Mouse (Mus musculus): ENCODE data around the gene Lrrc7. TPM values are rescaled to one million over a fixed set of nuclear protein-coding genes. Genes with fewer than 3 reads are reported as not detected.

Gene Lrrc7
- 0.08 and 0.24 TPM in 2 replicates for polyA plus RNA-seq (2016; fragmentation: Nextera tagmentation; extraction: Ambion mirVana)

- Histone ChIP-seq H3K36me3 (no peaks in the 10 kb centered on the region), H3K4me2 (peak within 1 kb of the TSS; percentile 99), H3K27me3 (replicated peaks) (peaks cover 31% of the 10 kb centered on the region), H3K9me3 (replicated peaks) (no peaks in the 10 kb centered on the region), H3K9ac (peak within 1 kb of the TSS; percentile 69), H3K4me3 (peak within 1 kb of the TSS; percentile 70), H3K4me1 (replicated peaks) (peaks cover 18% of the 10 kb centered on the region), H3K27ac (ENCODE audit: poor library complexity, severe bottlenecking) (no peak within 1 kb of the TSS)
- peak; percentile 80 for ATAC-seq (ENCODE audit: insufficient number of reproducible peaks, low FRiP score)
- WGBS, result 0% methylated on average over 28 of the region's 28 CpGs
Observed at GRCm38 (mm10) chr3:158561987-158562360, at the start of gene Lrrc7. TSS of gene Lrrc7 (minus strand) at chr3:158562221.

DNA sequence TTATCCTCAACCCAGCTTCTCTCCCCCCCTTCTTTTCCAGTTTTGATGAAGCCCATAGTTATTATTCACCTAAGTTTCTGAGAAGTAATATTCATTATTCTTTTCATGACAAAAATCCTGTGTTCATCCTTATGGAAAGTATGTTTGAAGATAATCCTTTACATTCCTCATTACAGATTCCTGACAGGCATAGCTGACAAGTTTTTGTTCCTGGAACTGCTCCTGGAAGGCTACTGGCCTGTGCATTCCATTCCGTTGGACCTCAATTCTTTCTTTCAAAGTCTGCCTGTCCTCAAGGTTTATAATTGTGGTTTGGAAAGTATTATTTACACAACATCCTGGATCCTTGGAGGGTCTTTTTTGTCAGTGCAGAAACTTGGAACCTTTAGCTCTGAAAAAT, 45.0 kb upstream of the Lrrc7 start:
- H3K4me2 ChIP-seq, result no peak overlapping the region
- H3K27ac ChIP-seq (ENCODE audit: poor library complexity, severe bottlenecking), result no peak overlapping the region
- H3K27me3 ChIP-seq (replicated peaks), result no peaks in the 10 kb centered on the region
- WGBS, result 46% methylated on average over 1 of the region's 1 CpGs
- H3K4me1 ChIP-seq (replicated peaks), result no peaks in the 10 kb centered on the region
- no peaks in the 10 kb centered on the region for H3K9me3 ChIP-seq (replicated peaks)
- H3K4me3 ChIP-seq, result no peak overlapping the region
- H3K9ac ChIP-seq, result no peak overlapping the region
- no peak for ATAC-seq (ENCODE audit: insufficient number of reproducible peaks, low FRiP score)
- H3K36me3 ChIP-seq, result no peaks in the 10 kb centered on the region

DNA sequence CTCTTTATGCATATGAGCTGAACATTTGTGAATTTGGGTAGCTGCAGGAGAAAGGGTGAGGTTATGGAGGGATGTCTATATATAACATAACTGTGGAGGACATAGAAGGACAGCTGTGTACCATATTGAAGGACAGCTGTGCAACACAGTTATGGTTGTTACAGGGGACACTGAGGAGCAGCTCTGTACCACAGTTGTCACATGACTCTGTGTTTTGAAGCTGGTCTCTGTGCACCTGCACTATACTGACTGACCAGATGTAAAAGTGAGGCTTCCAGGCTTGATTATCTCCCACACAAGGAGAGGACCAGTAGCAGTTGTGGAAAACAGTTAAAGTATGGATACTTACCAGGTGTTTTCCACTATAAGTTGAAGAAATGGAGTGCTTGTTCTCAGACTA, 43.3 kb upstream of the Lrrc7 start:
- no peak for ATAC-seq (ENCODE audit: insufficient number of reproducible peaks, low FRiP score)
- Histone ChIP-seq H3K36me3 (no peaks in the 10 kb centered on the region), H3K9ac (no peak overlapping the region), H3K4me2 (no peak overlapping the region), H3K4me1 (replicated peaks) (no peaks in the 10 kb centered on the region), H3K4me3 (no peak overlapping the region), H3K27me3 (replicated peaks) (no peaks in the 10 kb centered on the region), H3K9me3 (replicated peaks) (no peaks in the 10 kb centered on the region), H3K27ac (ENCODE audit: poor library complexity, severe bottlenecking) (no peak overlapping the region)

GRCm38 (mm10) chr3:158561256-158561986, 600 bp downstream of the Lrrc7 start:
- H3K36me3 ChIP-seq, result no peaks in the 10 kb centered on the region
- peak overlapping the region; percentile 70 for H3K4me3 ChIP-seq
- peak; percentile 43 for ATAC-seq (ENCODE audit: insufficient number of reproducible peaks, low FRiP score)
- no peaks in the 10 kb centered on the region for H3K9me3 ChIP-seq (replicated peaks)
- no peak overlapping the region for H3K27ac ChIP-seq (ENCODE audit: poor library complexity, severe bottlenecking)
- H3K4me1 ChIP-seq (replicated peaks), result peaks cover 18% of the 10 kb centered on the region
- peak overlapping the region; percentile 99 for H3K4me2 ChIP-seq
- H3K9ac ChIP-seq, result peak overlapping the region; percentile 69
- H3K27me3 ChIP-seq (replicated peaks), result peaks cover 31% of the 10 kb centered on the region
- WGBS, result under 1% methylated on average over 47 of the region's 55 CpGs

DNA sequence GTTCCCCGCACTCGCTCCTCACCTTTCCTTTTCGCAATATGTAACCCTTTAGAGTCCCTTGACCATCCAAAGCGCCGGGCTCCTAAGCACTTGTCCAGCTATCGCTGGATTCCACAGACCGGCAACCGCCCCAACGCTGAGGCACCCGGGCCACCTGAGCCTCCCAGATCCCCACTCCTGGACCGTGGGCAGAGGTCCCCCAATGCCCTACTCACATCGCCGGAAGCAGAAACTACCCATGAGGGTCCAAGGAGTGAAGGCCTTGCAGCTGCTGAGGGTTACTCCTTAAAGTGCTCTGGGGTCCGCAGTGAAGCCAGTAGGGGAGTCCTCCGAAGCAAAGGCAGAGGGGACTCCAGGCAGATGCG, 1.1 kb downstream of the Lrrc7 start:
- no peak overlapping the region for H3K27ac ChIP-seq (ENCODE audit: poor library complexity, severe bottlenecking)
- H3K4me1 ChIP-seq (replicated peaks), result peaks cover 18% of the 10 kb centered on the region
- H3K4me3 ChIP-seq, result peak overlapping the region; percentile 70
- peak overlapping the region; percentile 99 for H3K4me2 ChIP-seq
- peak; percentile 26; the same call in 1 of the 2 replicates for ATAC-seq (ENCODE audit: insufficient number of reproducible peaks, low FRiP score)
- peaks cover 31% of the 10 kb centered on the region for H3K27me3 ChIP-seq (replicated peaks)
- H3K36me3 ChIP-seq, result no peaks in the 10 kb centered on the region
- H3K9ac ChIP-seq, result peak overlapping the region; percentile 69
- under 1% methylated on average over 16 of the region's 16 CpGs for WGBS
- H3K9me3 ChIP-seq (replicated peaks), result no peaks in the 10 kb centered on the region

- WGBS, result 5% methylated on average over 18 of the region's 18 CpGs
- peaks cover 31% of the 10 kb centered on the region for H3K27me3 ChIP-seq (replicated peaks)
Observed at GRCm38 (mm10) chr3:158559691-158560650, 2.0 kb downstream of the Lrrc7 start.

DNA sequence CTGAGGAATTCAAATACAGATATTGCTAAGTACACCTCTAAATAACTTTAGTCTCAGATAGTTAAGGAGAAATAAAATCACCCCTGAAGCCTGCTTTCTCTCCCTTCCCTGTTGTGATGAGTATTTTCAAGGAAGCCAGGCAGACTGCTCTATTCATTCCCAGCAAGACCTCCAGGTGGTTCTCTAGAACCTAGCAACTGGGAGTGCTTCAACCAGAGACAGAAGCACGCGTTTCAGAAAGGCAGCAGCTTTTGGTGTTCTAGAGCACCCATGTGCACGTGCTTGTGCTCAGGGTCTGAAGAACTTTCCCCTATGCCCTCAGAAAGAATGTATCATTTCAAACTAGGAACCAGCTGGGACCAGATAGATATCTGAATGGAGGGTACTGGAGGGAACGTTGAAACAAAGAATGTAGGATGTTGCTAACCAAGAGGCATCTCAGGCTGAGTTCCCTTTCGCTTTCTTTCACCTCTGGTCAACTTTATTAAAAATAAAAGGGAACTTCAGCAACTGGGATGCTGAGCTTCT, 2.8 kb downstream of the Lrrc7 start:
- peak overlapping the region; percentile 70 for H3K4me3 ChIP-seq
- peaks cover 18% of the 10 kb centered on the region for H3K4me1 ChIP-seq (replicated peaks)
- no peaks in the 10 kb centered on the region for H3K36me3 ChIP-seq
- WGBS, result 13% methylated on average over 5 of the region's 5 CpGs
- no peak for ATAC-seq (ENCODE audit: insufficient number of reproducible peaks, low FRiP score)
- H3K4me2 ChIP-seq, result peak overlapping the region; percentile 99
- peaks cover 31% of the 10 kb centered on the region for H3K27me3 ChIP-seq (replicated peaks)
- H3K27ac ChIP-seq (ENCODE audit: poor library complexity, severe bottlenecking), result no peak overlapping the region
- H3K9ac ChIP-seq, result no peak overlapping the region
- H3K9me3 ChIP-seq (replicated peaks), result no peaks in the 10 kb centered on the region

More at GRCm38 (mm10) chr3:158559691-158560650, 2.0 kb downstream of the Lrrc7 start:
- H3K36me3 ChIP-seq, result no peaks in the 10 kb centered on the region
- H3K27ac ChIP-seq (ENCODE audit: poor library complexity, severe bottlenecking), result no peak overlapping the region
- peaks cover 18% of the 10 kb centered on the region for H3K4me1 ChIP-seq (replicated peaks)
- H3K9me3 ChIP-seq (replicated peaks), result no peaks in the 10 kb centered on the region
- H3K9ac ChIP-seq, result no peak overlapping the region
- peak overlapping the region; percentile 99 for H3K4me2 ChIP-seq
- no peak for ATAC-seq (ENCODE audit: insufficient number of reproducible peaks, low FRiP score)
- peak overlapping the region; percentile 70 for H3K4me3 ChIP-seq

DNA sequence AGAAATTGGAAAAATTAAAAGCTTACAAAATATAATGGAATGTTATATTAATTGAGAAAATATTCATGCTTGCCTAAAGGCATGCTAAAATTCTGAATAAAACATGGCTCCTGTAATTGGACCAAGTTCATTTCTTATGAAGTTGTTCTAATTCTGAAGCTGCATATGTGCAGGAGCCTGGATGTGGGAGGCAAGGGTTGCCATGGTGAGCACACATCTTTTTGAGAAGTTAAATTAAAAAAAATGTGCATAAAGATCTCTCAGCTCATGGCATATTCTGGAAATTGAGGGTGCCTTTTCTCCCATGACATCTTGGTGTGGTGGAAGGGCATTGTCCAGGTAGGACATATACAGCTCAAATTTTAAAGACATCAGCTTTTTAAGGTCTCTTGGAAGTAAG, 3.4 kb downstream of the Lrrc7 start:
- H3K9me3 ChIP-seq (replicated peaks), result no peaks in the 10 kb centered on the region
- no peak overlapping the region for H3K27ac ChIP-seq (ENCODE audit: poor library complexity, severe bottlenecking)
- H3K4me3 ChIP-seq, result no peak overlapping the region
- peaks cover 18% of the 10 kb centered on the region for H3K4me1 ChIP-seq (replicated peaks)
- peaks cover 31% of the 10 kb centered on the region for H3K27me3 ChIP-seq (replicated peaks)
- no peak overlapping the region for H3K4me2 ChIP-seq
- no peaks in the 10 kb centered on the region for H3K36me3 ChIP-seq
- H3K9ac ChIP-seq, result no peak overlapping the region
- no peak for ATAC-seq (ENCODE audit: insufficient number of reproducible peaks, low FRiP score)

- H3K36me3 ChIP-seq, result no peaks in the 10 kb centered on the region
- H3K4me2 ChIP-seq, result no peak overlapping the region
- ATAC-seq (ENCODE audit: insufficient number of reproducible peaks, low FRiP score), result no peak
- 0 out of 2 replicates have a peak, but pooled peaks cover 2% of the 10 kb centered on the region for H3K27me3 ChIP-seq (replicated peaks)
- no peaks in the 10 kb centered on the region for H3K4me1 ChIP-seq (replicated peaks)
- no peak overlapping the region for H3K4me3 ChIP-seq
- H3K27ac ChIP-seq (ENCODE audit: poor library complexity, severe bottlenecking), result no peak overlapping the region
- no peak overlapping the region for H3K9ac ChIP-seq
- no peaks in the 10 kb centered on the region for H3K9me3 ChIP-seq (replicated peaks)
Observed at GRCm38 (mm10) chr3:158554280-158554679, 7.7 kb downstream of the Lrrc7 start.

GRCm38 (mm10) chr3:158552105-158552504, 9.9 kb downstream of the Lrrc7 start:
- H3K27me3 ChIP-seq (replicated peaks), result no peaks in the 10 kb centered on the region
- H3K27ac ChIP-seq (ENCODE audit: poor library complexity, severe bottlenecking), result no peak overlapping the region
- WGBS, result 77% methylated on average over 5 of the region's 5 CpGs
- H3K4me3 ChIP-seq, result no peak overlapping the region
- no peak overlapping the region for H3K4me2 ChIP-seq
- H3K36me3 ChIP-seq, result no peaks in the 10 kb centered on the region
- H3K9me3 ChIP-seq (replicated peaks), result no peaks in the 10 kb centered on the region
- H3K4me1 ChIP-seq (replicated peaks), result no peaks in the 10 kb centered on the region
- no peak for ATAC-seq (ENCODE audit: insufficient number of reproducible peaks, low FRiP score)
- no peak overlapping the region for H3K9ac ChIP-seq

- Histone ChIP-seq H3K36me3 (no peaks in the 10 kb centered on the region), H3K27me3 (replicated peaks) (no peaks in the 10 kb centered on the region), H3K9me3 (replicated peaks) (no peaks in the 10 kb centered on the region), H3K4me2 (no peak overlapping the region), H3K4me1 (replicated peaks) (no peaks in the 10 kb centered on the region), H3K9ac (no peak overlapping the region), H3K4me3 (no peak overlapping the region), H3K27ac (ENCODE audit: poor library complexity, severe bottlenecking) (no peak overlapping the region)
- 56% methylated on average over 3 of the region's 3 CpGs for WGBS
- no peak for ATAC-seq (ENCODE audit: insufficient number of reproducible peaks, low FRiP score)
Observed at GRCm38 (mm10) chr3:158543481-158543880, 18.5 kb downstream of the Lrrc7 start.

All from heart, embryonic 12.5 days (tissue).